Mouse (Mus musculus) MEL (cell line): ENCODE results near the gene Slc8a1.

Source experiments
- CTCF ChIP-seq, 3 experiments: IDR thresholded peaks in 2 of 3; conservative IDR thresholded peaks in 1 of 3; 2 replicates each; pipeline ENCODE4 v1.5.1; 2011 to 2012; ENCODE audit warnings: low read length in 3 of 3, low read depth in 2 of 3, mild to moderate bottlenecking in 2 of 3, improper control_type of control experiment in 1 of 3, inconsistent platforms in 1 of 3, mixed read lengths in 1 of 3, moderate library complexity in 1 of 3; ENCODE audit not compliant: control insufficient read depth in 1 of 3, insufficient read depth in 1 of 3, poor library complexity in 1 of 3, severe bottlenecking in 1 of 3
- EP300 ChIP-seq, 2 experiments: IDR thresholded peaks; 2 replicates each; pipeline ENCODE4 v1.6.1; 2011; ENCODE audit warnings: improper control_type of control experiment in 2 of 2, low read length in 2 of 2, low read depth in 1 of 2, mild to moderate bottlenecking in 1 of 2

DNA sequence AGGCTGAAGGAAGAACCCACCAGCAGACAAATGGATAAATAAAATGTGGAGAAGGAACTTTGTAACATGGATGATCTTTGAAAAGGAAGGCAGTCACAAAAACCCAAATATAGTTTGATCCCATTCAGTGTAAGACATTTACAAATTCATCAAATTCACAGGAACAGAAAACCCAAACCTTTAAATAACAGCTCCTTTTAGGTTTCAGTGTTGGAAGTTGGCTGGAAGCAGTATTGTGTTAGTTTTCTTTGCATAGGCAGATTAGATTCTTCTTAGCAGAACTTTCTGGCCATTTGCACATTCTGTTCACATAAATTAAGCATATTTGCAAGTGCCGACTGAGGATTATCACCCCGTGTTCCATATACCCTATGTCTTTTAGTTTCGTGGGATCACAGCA lies 193.3 kb downstream of the Slc8a1 start:
- TF ChIP-seq CTCF (IDR thresholded peaks at IDR 0.05 in 2 of 3, conservative IDR thresholded peaks at IDR 0.05 in 1 of 3; ENCODE audit: control insufficient read depth in 1 of 3, insufficient read depth in 1 of 3, low read depth in 2 of 3, low read length in 3 of 3, poor library complexity in 1 of 3, severe bottlenecking in 1 of 3) = no peak
- TF ChIP-seq EP300 (IDR thresholded peaks at IDR 0.05; ENCODE audit: low read depth in 1 of 2, low read length in 2 of 2) = no peak
